Mouse (Mus musculus) embryo, embryonic 10 days (tissue): ENCODE results near the gene Actl6b.

Experiments used
- DNase-seq: peaks from one replicate; pipeline ENCODE4 v3.0.0-alpha.2; 2015; ENCODE audit warnings: low spot score

Actl6b gene

GRCm38 (mm10) chr5:137562965-137563364, 9.6 kb downstream of the Actl6b start:
- no peak for DNase-seq

GRCm38 (mm10) chr5:137565744-137566143, 12.4 kb downstream of the Actl6b start:
- no peak for DNase-seq

GRCm38 (mm10) chr5:137566416-137566815, 13.1 kb downstream of the Actl6b start:
- no peak for DNase-seq

- DNase-seq: no peak
These were observed 15.0 kb downstream of the Actl6b start for GRCm38 (mm10) chr5:137568223-137568798.

GRCm38 (mm10) chr5:137569031-137569430, 15.7 kb downstream of the Actl6b start:
- DNase-seq: no peak

- peak; percentile 19 for DNase-seq
These were observed 16.3 kb downstream of the Actl6b start, which contains the start of gene Tfr2 for GRCm38 (mm10) chr5:137569665-137570064. TSS of gene Tfr2 (plus strand) at chr5:137569840.

- DNase-seq: no peak
These were observed 16.9 kb downstream of the Actl6b start for GRCm38 (mm10) chr5:137570181-137570580.

GRCm38 (mm10) chr5:137570691-137571586, 17.6 kb downstream of the Actl6b start:
- no peak for DNase-seq

GRCm38 (mm10) chr5:137574470-137574901, 21.2 kb downstream of the Actl6b start:
- peak; percentile 77 for DNase-seq

- no peak for DNase-seq
These were observed 26.9 kb downstream of the Actl6b start for GRCm38 (mm10) chr5:137580246-137580645.

- DNase-seq: no peak
These were observed 29.4 kb downstream of the Actl6b start for GRCm38 (mm10) chr5:137582702-137583101.

GRCm38 (mm10) chr5:137583670-137584169, 30.4 kb downstream of the Actl6b start:
- DNase-seq: peak; percentile 64

GRCm38 (mm10) chr5:137584976-137585375, 31.7 kb downstream of the Actl6b start:
- peak; percentile 60 for DNase-seq

- no peak for DNase-seq
These were observed 37.2 kb downstream of the Actl6b start for GRCm38 (mm10) chr5:137590507-137590906.

GRCm38 (mm10) chr5:137595921-137596320, 42.6 kb downstream of the Actl6b start:
- no peak for DNase-seq

GRCm38 (mm10) chr5:137596601-137597261, 43.4 kb downstream of the Actl6b start:
- peak; percentile 29 for DNase-seq

GRCm38 (mm10) chr5:137597625-137598024, 44.3 kb downstream of the Actl6b start:
- no peak for DNase-seq

- no peak for DNase-seq
These were observed 44.9 kb downstream of the Actl6b start for GRCm38 (mm10) chr5:137598100-137598826.

- no peak for DNase-seq
These were observed 46.3 kb downstream of the Actl6b start for GRCm38 (mm10) chr5:137599600-137599999.

GRCm38 (mm10) chr5:137600281-137600618, 46.9 kb downstream of the Actl6b start:
- DNase-seq: no peak

GRCm38 (mm10) chr5:137600619-137601364, 47.5 kb downstream of the Actl6b start, which contains the start of gene Mospd3:
TSS of gene Mospd3 (minus strand) at chr5:137601058.
- peak; percentile 98 for DNase-seq
